Mouse (Mus musculus) frontal cortex, postnatal 25 days (tissue): ENCODE results near the gene Dmap1.
A peak's percentile ranks its signal among the peaks of the same experiment; 100 is the strongest.

Experiments
- DNase-seq, 2 experiments: peaks; one replicate each; pipeline ENCODE4 v3.0.0; 2022; ENCODE audit warnings: low spot score in 2 of 2

Gene Dmap1

DNA sequence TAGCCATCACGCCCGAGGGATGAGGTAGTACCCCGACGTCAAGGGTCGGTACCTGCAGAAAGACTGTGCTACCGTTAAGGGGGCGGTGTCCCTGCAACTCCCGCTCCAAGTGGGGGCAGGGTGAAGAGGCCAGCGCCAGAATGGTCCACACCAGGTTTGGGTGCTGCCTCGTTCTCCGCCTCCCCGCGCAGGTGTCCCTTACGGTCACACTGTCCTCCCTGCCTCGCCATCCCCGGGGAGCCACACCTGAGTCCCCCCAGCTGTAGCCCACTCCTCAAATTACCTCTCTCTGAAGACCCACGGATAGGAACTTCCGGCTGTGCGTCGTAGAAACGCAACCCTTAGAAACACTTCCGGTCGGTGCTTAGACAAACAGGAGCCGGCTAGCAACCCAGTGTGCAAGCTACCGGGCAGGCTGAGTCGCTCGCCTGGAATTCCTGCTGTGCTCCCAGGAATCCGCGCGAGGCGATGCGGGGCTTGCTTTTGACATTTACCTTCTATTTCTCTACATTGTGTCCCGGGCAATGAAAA lies at the start of gene Dmap1:
TSS of gene Dmap1 (minus strand) at position 343 of the 531 bp plus-strand sequence.
- DNase-seq: peak; percentile 81 to 83

GRCm38 (mm10) chr4:117724112-117724511 lies 42.0 kb upstream of the Dmap1 start, which contains the start of gene Gm12845:
Gm12845 (plus strand) TSS chr4:117724412.
- no peak for DNase-seq

DNA sequence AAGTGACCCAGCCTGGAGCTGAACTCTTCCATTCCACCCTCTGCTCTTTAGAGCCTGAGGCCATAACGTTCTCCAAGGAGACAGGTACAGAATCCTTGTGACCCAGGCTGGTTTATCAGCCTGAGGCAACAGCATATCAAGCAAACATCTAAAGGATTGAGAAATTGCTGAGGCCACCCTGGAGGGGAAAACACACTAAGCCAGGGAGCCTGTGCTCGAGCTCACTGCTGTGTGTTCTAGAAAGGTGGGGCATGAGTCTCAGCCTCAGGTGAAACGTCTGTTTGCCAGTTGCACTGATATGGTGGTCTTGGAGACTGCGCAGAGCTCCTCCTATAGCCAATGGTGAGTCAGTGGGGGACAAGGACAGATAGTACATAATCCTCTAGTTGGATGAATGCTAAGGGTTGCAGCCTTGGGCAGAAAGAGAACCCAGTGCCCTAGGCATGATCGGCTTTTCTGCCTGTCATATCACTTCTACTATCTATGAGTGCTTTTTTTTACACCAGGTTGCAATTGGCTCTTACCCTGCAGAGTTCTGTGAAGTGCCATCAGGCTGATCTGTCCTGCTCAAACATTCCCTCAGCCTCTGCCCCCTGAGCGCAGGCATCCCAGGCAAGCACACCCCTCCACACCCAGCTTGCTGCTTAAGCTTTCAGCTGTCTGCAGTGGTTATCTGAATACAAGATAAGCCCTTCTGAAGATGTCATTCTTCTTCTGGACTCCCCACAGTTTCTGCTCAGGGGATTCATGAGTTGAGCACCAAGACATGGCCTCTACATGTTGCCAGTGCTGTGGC lies 31.4 kb upstream of the Dmap1 start:
- DNase-seq: no peak

- no peak for DNase-seq
Measured at GRCm38 (mm10) chr4:117712314-117712713, 30.2 kb upstream of the Dmap1 start.

DNA sequence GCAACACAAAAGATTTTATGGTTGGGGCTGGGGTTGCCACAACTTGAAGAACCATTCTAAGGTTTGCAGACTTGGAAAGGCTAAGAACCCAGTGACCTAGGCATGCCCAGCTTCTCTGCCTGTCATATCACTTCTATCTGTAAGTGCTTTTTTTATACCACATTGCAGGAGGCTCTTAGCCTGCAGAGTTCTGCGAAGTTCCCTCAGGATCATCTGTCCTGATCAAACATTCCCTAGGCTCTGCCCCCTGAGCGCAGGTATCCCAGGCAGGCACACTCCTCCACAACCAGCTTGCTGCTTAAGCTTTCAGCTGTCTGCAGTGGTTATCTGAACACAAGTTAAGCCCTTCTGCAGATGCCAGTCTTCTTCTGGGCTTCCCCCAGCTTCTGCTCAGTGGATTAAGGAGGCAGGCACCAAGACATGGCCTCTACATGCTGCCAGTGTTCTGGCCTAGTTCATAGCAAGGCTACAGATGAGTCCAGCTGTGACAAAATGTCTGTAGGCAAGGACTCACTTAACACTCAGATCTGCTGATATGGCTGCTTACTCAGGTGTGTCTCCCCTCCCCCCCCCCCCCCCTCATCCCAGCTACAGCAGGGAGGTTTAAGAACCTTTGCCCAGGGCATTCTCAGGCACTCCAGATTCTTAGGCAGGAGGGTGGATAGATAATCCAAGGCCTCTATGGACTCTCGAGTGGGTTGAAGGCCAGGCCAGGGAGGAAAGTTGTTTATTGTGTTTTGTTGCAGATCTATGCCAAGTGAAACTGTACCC lies 26.9 kb upstream of the Dmap1 start:
- no peak for DNase-seq

GRCm38 (mm10) chr4:117705361-117705760 lies 23.3 kb upstream of the Dmap1 start:
- peak; percentile 36 to 46 for DNase-seq

GRCm38 (mm10) chr4:117686354-117686753 lies 4.3 kb upstream of the Dmap1 start:
- DNase-seq: no peak

DNA sequence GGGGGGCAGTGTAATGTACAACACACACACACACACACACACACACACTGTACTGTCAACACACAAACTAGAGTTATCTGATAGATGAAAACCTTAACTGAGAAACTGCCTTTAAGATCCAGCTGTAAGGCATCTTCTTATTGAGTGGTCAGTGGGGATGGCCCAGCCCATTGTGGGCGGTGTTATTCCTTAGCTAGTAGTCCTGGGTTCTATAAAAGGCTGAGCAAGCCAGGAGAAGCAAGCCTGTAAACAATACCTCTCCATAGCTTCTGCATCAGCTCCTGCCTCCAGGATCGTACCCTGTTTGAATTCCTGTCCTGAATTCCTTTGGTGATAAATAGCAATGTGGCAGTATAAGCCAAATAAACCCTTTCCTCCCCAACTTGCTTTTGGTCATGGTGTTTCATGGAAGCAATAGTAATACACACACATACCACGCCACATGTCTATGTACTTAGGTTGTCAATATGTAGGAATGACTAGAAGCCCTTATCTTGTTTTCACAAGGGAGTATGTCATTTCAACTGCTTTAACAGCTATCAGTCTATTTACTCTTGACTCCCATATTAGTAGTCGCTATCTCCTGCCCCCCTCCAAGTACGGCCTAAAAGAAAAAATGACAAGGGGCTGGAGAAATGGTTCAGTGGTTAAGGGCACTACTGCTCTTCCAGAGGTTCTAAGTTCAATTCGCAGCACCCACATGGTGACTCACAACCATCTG lies 1.1 kb upstream of the Dmap1 start:
- DNase-seq: no peak

DNA sequence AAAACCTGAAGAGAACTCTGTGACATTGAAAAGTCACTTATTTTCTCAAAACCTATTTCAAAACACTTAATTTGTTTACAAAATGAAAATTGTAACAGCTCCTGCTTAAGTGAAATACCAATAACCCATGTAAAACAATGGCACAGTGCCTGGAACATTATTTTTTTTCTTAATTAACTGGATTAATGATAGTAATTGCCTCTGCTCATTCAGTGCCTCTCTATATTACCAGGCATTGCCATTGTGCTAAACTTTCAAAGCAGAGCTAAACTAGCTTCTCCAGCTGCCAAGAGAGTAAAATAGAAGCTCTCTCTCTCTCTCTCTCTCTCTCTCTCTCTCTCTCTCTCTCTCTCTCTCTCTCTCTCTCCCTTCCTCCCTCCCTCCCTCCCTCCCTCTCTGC lies 390 bp upstream of the Dmap1 start:
- no peak for DNase-seq

GRCm38 (mm10) chr4:117680963-117681362 lies 1.1 kb downstream of the Dmap1 start:
- no peak for DNase-seq

- peak; percentile 84 for DNase-seq
Measured at GRCm38 (mm10) chr4:117676903-117677302, 5.2 kb downstream of the Dmap1 start.

GRCm38 (mm10) chr4:117673901-117674300 lies 8.2 kb downstream of the Dmap1 start:
- no peak for DNase-seq

DNA sequence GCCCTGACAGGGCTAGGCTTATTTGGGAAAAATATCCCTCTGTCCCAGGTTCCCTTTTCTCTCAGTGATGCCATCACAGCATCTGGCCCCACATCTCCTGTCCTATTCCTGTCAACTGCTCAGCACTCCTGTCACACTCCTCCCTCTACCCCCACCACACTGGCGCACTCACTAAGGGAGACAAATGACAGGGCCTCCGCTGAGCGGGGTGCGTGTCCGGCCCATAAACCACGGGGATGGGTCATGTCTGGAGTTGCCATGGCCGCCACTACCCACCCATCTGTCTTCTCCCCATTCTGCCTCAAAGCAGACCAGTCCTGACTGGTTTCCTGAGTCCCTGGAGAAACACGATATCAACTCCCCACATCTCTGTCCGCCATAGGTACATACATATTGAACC lies 10.0 kb downstream of the Dmap1 start:
- DNase-seq: no peak

DNA sequence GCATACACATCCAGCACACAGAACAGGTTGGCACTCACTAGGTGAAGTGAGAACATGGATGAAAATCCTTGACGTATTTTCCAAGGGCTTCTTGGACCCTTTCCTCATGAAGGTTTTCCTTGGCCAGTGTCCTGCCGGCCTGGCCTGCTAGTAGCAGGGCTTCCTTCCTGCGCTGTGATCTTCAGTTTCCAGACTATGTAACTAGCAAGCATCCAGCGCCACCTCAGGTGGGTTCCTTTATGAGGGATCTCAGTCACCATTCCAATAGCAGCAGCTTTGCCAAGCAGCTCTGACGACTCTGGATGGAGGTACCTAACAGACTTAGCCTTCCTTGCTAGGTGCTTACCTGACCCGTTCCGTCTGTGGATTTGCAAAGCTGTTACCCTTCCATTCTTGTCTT lies 12.2 kb downstream of the Dmap1 start:
- no peak for DNase-seq

DNA sequence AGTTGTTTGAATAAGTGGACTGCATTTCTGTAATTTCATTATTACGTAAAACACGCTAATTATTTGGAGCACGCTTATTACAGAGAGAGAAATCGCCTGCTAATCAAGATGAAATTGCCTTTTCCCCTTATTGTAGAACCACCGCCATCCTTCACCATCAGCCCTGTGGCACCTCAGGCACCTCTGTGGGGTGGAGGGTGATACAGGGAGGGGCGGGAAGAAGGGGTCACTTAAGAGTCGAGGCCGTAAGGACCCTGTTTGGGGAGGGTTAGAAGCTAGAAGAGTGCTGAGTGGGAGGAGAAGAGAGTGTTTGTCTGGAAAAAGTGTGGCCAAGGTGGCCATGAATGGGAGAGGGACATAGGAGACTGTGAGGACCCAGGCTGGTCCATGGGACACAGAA lies 16.0 kb downstream of the Dmap1 start:
- no peak for DNase-seq

GRCm38 (mm10) chr4:117665531-117665930 lies 16.5 kb downstream of the Dmap1 start:
- DNase-seq: no peak

DNA sequence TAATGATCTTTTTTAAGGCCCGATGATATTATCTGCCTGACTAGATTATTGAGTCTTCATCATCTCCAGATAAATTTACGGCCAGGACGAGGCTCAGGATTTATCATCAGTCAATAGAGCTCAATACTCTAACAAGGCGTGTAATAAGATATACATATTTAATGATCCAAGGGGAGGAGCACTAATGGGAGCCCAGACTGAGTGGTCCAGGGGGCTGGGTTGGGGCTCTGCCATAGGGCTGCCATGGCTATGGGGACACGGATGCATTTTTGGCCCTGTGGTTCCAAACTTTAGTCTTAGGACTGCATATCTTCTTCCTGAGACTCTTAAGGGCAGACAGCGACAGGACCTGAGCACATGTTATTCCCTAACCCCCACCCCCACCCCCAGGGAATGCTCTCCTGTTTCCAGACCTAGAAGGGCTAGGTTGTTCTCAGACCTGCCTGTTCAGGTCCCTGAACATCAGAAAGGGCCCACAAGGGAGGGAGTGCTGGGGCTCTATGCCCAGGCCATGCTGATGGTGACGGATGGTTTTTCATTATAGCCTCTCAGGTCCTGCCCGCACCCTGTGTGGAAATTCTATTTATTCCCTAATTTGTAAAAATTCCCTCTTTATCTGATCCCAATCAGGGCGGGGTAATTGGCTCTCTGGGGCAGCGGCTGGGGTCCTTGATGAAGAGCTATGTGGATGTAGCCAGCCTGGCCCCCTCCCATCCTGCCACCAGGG lies 17.5 kb downstream of the Dmap1 start:
- DNase-seq: no peak

- no peak for DNase-seq
Measured at GRCm38 (mm10) chr4:117660001-117660400, 22.1 kb downstream of the Dmap1 start.

GRCm38 (mm10) chr4:117658582-117659444 lies 23.3 kb downstream of the Dmap1 start:
- no peak for DNase-seq

- DNase-seq: no peak
Measured at GRCm38 (mm10) chr4:117657646-117658045, 24.4 kb downstream of the Dmap1 start.
